Mouse (Mus musculus): ENCODE data around the gene Mdh1b. TPM values are rescaled to one million over a fixed set of nuclear protein-coding genes. Genes with fewer than 3 reads are reported as not detected.
A peak's percentile ranks its signal among the peaks of the same experiment; 100 is the strongest.

Gene Mdh1b
- polyA plus RNA-seq (2015; fragmentation: Nextera tagmentation; extraction: Ambion mirVana): not detected in 2 replicates

DNA sequence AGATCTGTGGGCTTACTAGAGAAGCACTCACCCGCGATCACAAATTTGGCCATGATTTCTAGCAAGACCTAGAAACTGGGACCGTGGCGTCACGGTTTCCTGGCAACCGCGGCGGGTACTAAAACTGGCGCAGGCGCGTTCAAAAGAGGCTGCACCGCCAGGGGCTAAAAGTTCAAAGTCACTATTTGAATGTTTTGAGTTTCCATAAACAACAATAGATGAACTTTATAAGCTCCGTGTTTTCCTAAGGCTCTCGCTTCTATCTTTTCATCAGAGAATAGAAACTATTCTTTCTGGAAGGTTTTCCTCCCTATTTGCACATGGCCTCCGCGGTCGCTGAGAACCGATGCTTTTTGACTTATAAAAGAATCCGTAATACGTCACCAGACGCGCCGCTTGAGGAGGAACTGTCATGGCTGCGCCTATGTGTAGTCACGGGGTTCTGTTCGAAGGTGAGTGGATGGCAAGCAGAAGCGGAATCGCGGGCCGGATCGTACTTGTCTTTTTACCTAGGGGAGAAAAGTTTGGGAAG is at the start of gene Mdh1b, which contains the start of gene Fastkd2:
Gene Mdh1b (minus strand): TSS at position 79 of the 532 bp plus-strand sequence.
Gene Fastkd2 (plus strand): TSS at position 375 of the 532 bp plus-strand sequence.
- peaks cover 18% of the 10 kb centered on the region for H3K4me1 ChIP-seq
- peak within 1 kb of the TSS; percentile 72 for H3K4me3 ChIP-seq
- no peaks in the 10 kb centered on the region for H3K9me3 ChIP-seq
- peak; percentile 97 for ATAC-seq (ENCODE audit: low FRiP score, low read depth)
- no peak within 1 kb of the TSS for H3K27ac ChIP-seq
- H3K36me3 ChIP-seq: no peaks in the 10 kb centered on the region
- WGBS: under 1% methylated on average over 31 of the region's 31 CpGs
- peaks cover 10% of the 10 kb centered on the region for H3K27me3 ChIP-seq
- peak within 1 kb of the TSS; percentile 81 for H3K9ac ChIP-seq
- H3K4me2 ChIP-seq (replicated peaks): peak within 1 kb of the TSS; percentile 65

DNA sequence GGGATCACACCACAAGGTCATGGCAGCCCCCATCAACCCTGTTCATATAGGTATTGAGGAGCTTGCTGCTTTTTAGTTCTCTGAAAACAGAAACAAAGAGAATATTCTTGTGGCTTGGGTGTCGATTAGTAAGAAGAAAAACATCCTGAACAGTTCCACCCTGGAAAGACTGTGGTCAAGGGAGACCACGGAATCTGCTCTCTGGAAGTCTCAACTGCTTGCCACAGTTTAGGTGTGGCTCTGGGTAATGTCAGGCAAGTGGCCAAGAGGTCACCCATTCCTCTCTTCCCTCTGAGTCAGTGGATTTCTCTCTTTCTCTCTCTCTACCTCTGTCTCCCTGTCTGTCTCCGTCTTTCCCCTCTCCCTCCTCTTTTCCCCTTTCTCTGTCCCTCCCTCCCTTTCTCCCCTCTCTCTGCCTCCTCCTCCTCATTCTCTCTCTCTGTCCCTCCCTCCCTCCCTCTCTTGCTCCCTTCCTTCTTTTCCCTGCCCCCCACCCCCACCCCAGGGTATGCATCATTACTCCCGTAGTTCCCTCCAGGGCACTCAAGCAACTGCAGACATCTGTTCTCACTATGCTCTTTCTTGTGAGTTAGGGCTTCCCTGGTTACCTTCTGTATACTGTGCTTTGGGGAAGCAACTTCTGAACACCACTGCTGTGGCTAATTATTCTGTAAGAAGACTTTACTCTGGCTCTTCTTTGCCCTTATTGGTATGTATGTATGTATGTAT is 46.9 kb upstream of the Mdh1b start:
- 49% methylated on average over 4 of the region's 4 CpGs for WGBS
- no peak overlapping the region for H3K27ac ChIP-seq
- no peaks in the 10 kb centered on the region for H3K9me3 ChIP-seq
- no peaks in the 10 kb centered on the region for H3K36me3 ChIP-seq
- no peak overlapping the region for H3K4me2 ChIP-seq (replicated peaks)
- no peaks in the 10 kb centered on the region for H3K27me3 ChIP-seq
- no peaks in the 10 kb centered on the region; the same call in 1 of the 2 replicates for H3K4me1 ChIP-seq
- no peak overlapping the region for H3K4me3 ChIP-seq
- no peak overlapping the region for H3K9ac ChIP-seq
- no peak for ATAC-seq (ENCODE audit: low FRiP score, low read depth)

- no peak for ATAC-seq (ENCODE audit: low FRiP score, low read depth)
- Histone ChIP-seq H3K9me3 (no peaks in the 10 kb centered on the region), H3K4me3 (no peak overlapping the region), H3K27ac (no peak overlapping the region), H3K4me2 (replicated peaks) (no peak overlapping the region), H3K9ac (no peak overlapping the region), H3K36me3 (no peaks in the 10 kb centered on the region), H3K27me3 (no peaks in the 10 kb centered on the region), H3K4me1 (no peaks in the 10 kb centered on the region; the same call in 1 of the 2 replicates)
- 42% methylated on average over 1 of the region's 1 CpGs for WGBS
These were observed 46.3 kb upstream of the Mdh1b start for GRCm38 (mm10) chr1:63776396-63776795.

DNA sequence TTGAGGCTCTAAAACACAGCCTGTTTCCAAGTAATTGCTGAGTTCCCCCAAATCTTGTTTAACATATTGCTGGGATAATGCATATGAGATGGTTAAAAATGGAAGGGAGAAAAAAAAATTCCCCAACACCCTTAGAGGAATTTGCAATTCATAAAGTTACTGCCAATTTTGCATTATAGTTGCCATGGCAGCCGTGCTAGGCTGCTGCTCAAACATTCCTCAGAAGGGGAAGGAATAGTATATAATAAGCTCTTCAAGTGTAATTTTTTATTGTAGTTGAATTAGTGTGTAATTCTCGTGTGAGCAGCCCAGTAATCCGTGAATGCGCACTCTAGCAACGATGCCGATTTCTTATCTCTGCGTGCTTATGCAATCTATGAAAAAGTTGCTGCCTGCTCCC is 40.2 kb upstream of the Mdh1b start:
- no peak overlapping the region for H3K9ac ChIP-seq
- 66% methylated on average over 7 of the region's 7 CpGs for WGBS
- ATAC-seq (ENCODE audit: low FRiP score, low read depth): no peak

DNA sequence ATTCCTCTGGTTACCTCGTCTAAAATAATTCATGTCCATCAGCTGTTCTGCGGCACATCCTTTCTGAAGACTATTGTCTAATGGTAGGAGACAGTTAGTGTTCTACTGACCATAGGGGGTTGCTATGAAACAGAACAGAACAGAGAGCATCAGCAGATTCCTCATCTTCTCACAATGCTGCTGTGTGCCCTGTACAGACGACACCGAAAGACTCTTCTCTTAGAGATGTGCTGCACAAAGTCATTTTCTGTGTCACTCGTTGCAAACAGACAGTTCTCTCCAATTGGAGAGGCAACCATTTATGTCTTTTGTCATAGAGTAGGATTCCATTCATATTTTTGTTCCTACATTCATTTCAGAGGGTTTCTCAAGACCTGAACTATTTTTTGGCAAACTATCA is 39.0 kb upstream of the Mdh1b start, which contains the start of gene 4933402D24Rik:
Gene 4933402D24Rik (minus strand): TSS at position 101 of the 400 bp plus-strand sequence.
- no peaks in the 10 kb centered on the region for H3K9me3 ChIP-seq
- H3K4me1 ChIP-seq: peaks cover 34% of the 10 kb centered on the region
- WGBS: 86% methylated on average over 5 of the region's 5 CpGs
- peak within 1 kb of the TSS; percentile 23 for H3K4me2 ChIP-seq (replicated peaks)
- H3K9ac ChIP-seq: no peak within 1 kb of the TSS
- peak within 1 kb of the TSS; percentile 69 for H3K27ac ChIP-seq
- no peaks in the 10 kb centered on the region for H3K27me3 ChIP-seq
- H3K4me3 ChIP-seq: no peak within 1 kb of the TSS
- H3K36me3 ChIP-seq: no peaks in the 10 kb centered on the region
- ATAC-seq (ENCODE audit: low FRiP score, low read depth): no peak

More for the DNA sequence above, 40.2 kb upstream of the Mdh1b start:
- Histone ChIP-seq H3K27ac (no peak overlapping the region), H3K27me3 (no peaks in the 10 kb centered on the region), H3K4me2 (replicated peaks) (no peak overlapping the region), H3K9me3 (no peaks in the 10 kb centered on the region), H3K36me3 (no peaks in the 10 kb centered on the region), H3K4me1 (peaks cover 34% of the 10 kb centered on the region), H3K4me3 (no peak overlapping the region)

- Histone ChIP-seq H3K4me2 (replicated peaks) (peak overlapping the region; percentile 23), H3K27ac (peak overlapping the region; percentile 69; the same call in 1 of the 2 replicates), H3K27me3 (no peaks in the 10 kb centered on the region), H3K9ac (no peak overlapping the region), H3K4me3 (no peak overlapping the region), H3K36me3 (no peaks in the 10 kb centered on the region), H3K9me3 (no peaks in the 10 kb centered on the region), H3K4me1 (peaks cover 43% of the 10 kb centered on the region)
- peak; percentile 90 for ATAC-seq (ENCODE audit: low FRiP score, low read depth)
- 21% methylated on average over 8 of the region's 8 CpGs for WGBS
These were observed 38.0 kb upstream of the Mdh1b start for GRCm38 (mm10) chr1:63768112-63768511.

- no peak overlapping the region for H3K9ac ChIP-seq
- H3K4me2 ChIP-seq (replicated peaks): no peak overlapping the region
- no peak for ATAC-seq (ENCODE audit: low FRiP score, low read depth)
- H3K27me3 ChIP-seq: no peaks in the 10 kb centered on the region
- H3K27ac ChIP-seq: no peak overlapping the region
- no peaks in the 10 kb centered on the region for H3K36me3 ChIP-seq
- no peak overlapping the region for H3K4me3 ChIP-seq
- peaks cover 30% of the 10 kb centered on the region for H3K4me1 ChIP-seq
- WGBS: 85% methylated on average over 7 of the region's 7 CpGs
- no peaks in the 10 kb centered on the region for H3K9me3 ChIP-seq
These were observed 34.3 kb upstream of the Mdh1b start for GRCm38 (mm10) chr1:63764395-63764794.

DNA sequence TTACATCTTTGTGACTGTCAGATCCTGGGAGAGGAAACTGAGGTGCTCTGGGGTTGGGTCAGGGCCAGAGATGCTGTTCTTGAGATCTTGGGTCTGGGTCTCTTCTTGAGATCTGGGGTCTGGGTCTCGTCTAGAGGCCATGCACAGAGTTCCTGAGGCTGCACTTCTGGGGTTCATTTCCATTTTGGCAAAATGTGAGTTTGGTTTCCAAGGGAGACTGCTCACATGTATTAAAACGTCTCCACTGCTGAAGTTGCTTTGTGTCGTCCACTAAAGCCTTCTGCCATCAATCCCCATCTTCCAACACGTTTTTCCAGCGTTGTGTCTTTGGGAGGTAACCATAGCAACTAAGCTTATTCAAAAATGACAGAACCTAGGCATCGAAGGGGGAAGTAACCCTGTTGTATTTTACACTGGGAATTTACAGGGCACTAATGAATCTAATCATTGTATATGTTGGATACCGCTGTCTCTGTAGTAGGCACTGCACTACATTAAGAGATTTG is 33.8 kb upstream of the Mdh1b start:
- H3K9me3 ChIP-seq: no peaks in the 10 kb centered on the region
- H3K9ac ChIP-seq: no peak overlapping the region
- H3K4me2 ChIP-seq (replicated peaks): no peak overlapping the region
- H3K27me3 ChIP-seq: no peaks in the 10 kb centered on the region
- ATAC-seq (ENCODE audit: low FRiP score, low read depth): no peak
- 43% methylated on average over 7 of the region's 7 CpGs for WGBS
- no peak overlapping the region for H3K27ac ChIP-seq
- peaks cover 26% of the 10 kb centered on the region for H3K4me1 ChIP-seq
- no peaks in the 10 kb centered on the region for H3K36me3 ChIP-seq
- no peak overlapping the region for H3K4me3 ChIP-seq

- no peak overlapping the region for H3K9ac ChIP-seq
- H3K4me2 ChIP-seq (replicated peaks): no peak overlapping the region
- H3K4me1 ChIP-seq: peaks cover 19% of the 10 kb centered on the region
- no peaks in the 10 kb centered on the region for H3K27me3 ChIP-seq
- no peaks in the 10 kb centered on the region for H3K9me3 ChIP-seq
- 17% methylated on average over 3 of the region's 3 CpGs for WGBS
- H3K4me3 ChIP-seq: no peak overlapping the region
- peak; percentile 51; the same call in 1 of the 2 replicates for ATAC-seq (ENCODE audit: low FRiP score, low read depth)
- H3K36me3 ChIP-seq: no peaks in the 10 kb centered on the region
- H3K27ac ChIP-seq: no peak overlapping the region
These were observed 33.1 kb upstream of the Mdh1b start for GRCm38 (mm10) chr1:63763212-63763694.

- H3K4me2 ChIP-seq (replicated peaks): no peak overlapping the region
- 0 out of 2 replicates have a peak, but pooled peaks cover 3% of the 10 kb centered on the region for H3K4me1 ChIP-seq
- no peaks in the 10 kb centered on the region for H3K9me3 ChIP-seq
- no peak overlapping the region for H3K4me3 ChIP-seq
- no peak overlapping the region for H3K27ac ChIP-seq
- H3K36me3 ChIP-seq: peaks cover 17% of the 10 kb centered on the region
- no peak for ATAC-seq (ENCODE audit: low FRiP score, low read depth)
- no peaks in the 10 kb centered on the region for H3K27me3 ChIP-seq
- H3K9ac ChIP-seq: no peak overlapping the region
- 46% methylated on average over 2 of the region's 2 CpGs for WGBS
These were observed 25.9 kb upstream of the Mdh1b start for GRCm38 (mm10) chr1:63756005-63756404.

DNA sequence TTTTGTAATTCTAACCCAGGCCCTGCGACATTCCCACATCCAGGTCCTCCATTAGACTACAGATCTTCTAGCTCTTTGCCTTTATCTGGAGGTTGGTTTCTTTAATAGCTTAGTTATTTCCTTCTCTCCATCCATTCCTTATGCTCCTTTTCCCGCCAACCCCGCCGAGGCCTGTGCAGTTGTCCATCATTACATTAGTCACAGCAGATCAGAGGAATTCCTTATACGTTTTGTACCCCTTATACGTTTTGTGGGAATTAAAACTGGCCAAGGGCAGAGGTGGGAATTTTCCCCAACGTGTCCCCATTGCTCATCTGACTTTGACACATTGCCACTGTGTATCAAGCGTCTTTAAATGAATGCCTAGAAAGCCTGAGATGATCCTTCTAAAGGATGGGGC is 322 bp downstream of the Mdh1b start:
- Histone ChIP-seq H3K4me2 (replicated peaks) (peak overlapping the region; percentile 65), H3K36me3 (no peaks in the 10 kb centered on the region), H3K27ac (no peak overlapping the region), H3K9me3 (no peaks in the 10 kb centered on the region), H3K4me1 (peaks cover 18% of the 10 kb centered on the region), H3K4me3 (peak overlapping the region; percentile 72), H3K27me3 (peaks cover 14% of the 10 kb centered on the region), H3K9ac (0 out of 2 replicates have a peak overlapping the region, but pooled peaks have one; percentile 43)
- ATAC-seq (ENCODE audit: low FRiP score, low read depth): no peak
- WGBS: 46% methylated on average over 8 of the region's 8 CpGs

DNA sequence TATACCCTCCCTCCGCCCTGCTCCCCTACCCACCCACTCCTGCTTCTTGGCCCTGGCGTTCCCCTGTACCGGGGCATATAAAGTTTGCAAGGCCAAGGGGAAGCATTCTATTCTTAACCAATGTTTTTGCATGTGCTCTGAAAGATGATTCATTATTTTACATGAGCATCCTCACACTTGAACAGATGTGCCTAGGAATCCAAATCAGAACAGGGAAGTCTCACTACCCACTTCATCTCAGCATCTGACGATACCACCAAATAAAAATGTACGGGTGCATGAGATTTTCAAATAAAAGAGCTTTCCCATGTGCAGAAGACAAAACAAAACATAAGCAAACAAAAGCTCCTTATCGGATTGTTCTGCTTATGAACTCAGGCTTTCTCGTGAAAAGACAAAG is 10.0 kb downstream of the Mdh1b start:
- Histone ChIP-seq H3K36me3 (no peaks in the 10 kb centered on the region), H3K9ac (no peak overlapping the region), H3K27ac (no peak overlapping the region), H3K4me2 (replicated peaks) (no peak overlapping the region), H3K27me3 (peaks cover 9% of the 10 kb centered on the region; the same call in 1 of the 2 replicates), H3K4me3 (no peak overlapping the region), H3K4me1 (no peaks in the 10 kb centered on the region), H3K9me3 (peaks cover 5% of the 10 kb centered on the region; the same call in 1 of the 2 replicates)
- ATAC-seq (ENCODE audit: low FRiP score, low read depth): no peak
- WGBS: 87% methylated on average over 7 of the region's 7 CpGs

Measured in limb, embryonic 13.5 days (tissue).